8 mouse cellular contexts compared by ENCODE assay signal in genomic region chr15:28021591-28022209, GRCm38 (mm10). TPM values are rescaled to one million over a fixed set of nuclear protein-coding genes. Genes with fewer than 3 reads are reported as not detected.
A peak's percentile ranks its signal among the peaks of the same experiment; 100 is the strongest.
DNase-seq lines count a peak whose midpoint lies in the region; ATAC-seq lines count a peak whose summit lies in the region.

No protein-coding gene starts in this region.

- ATAC-seq in midbrain, embryonic 11.5 days (ENCODE audit: low FRiP score), result no peak
- no peak for ATAC-seq in megakaryocyte-erythroid progenitor cell, adult 5-6 weeks (replicated peaks; ENCODE audit: low FRiP score, low TSS enrichment, poor library complexity, severe bottlenecking)

- WGBS in midbrain, embryonic 11.5 days, result 11% methylated on average over 15 of the region's 15 CpGs

- 0 out of 2 replicates have a peak overlapping the region, but pooled peaks have one; percentile 5 for H3K4me3 ChIP-seq in midbrain, embryonic 11.5 days (ENCODE audit: low read depth, low read length)

- no peaks in the 10 kb centered on the region for H3K36me3 ChIP-seq in midbrain, embryonic 11.5 days (ENCODE audit: control insufficient read depth, insufficient read depth, low read length)

- no peak overlapping the region for H3K27ac ChIP-seq in midbrain, embryonic 11.5 days (ENCODE audit: low read depth, low read length)

- H3K27me3 ChIP-seq in midbrain, embryonic 11.5 days (ENCODE audit: control insufficient read depth, insufficient read depth, low read length), result no peaks in the 10 kb centered on the region; the same call in 1 of the 2 replicates

- peaks cover 25% of the 10 kb centered on the region for H3K4me1 ChIP-seq in midbrain, embryonic 11.5 days (ENCODE audit: control insufficient read depth, insufficient read depth, low read length)

- H3K9me3 ChIP-seq in midbrain, embryonic 11.5 days (ENCODE audit: control insufficient read depth, low read length), result no peaks in the 10 kb centered on the region

- DNase-seq in embryo, embryonic 10 days (ENCODE audit: low spot score), result peak; percentile 49
- DNase-seq in embryo, embryonic 9.5 days (ENCODE audit: extremely low spot score), result no peak
- peak; percentile 18 for DNase-seq in adrenal gland, postnatal 25 days
- DNase-seq in heart, postnatal 4 days, result peak; percentile 28
- no peak for DNase-seq in midbrain, embryonic 11.5 days (ENCODE audit: low spot score, missing footprints)
- no peak for DNase-seq in retina, embryonic 14.5 days (ENCODE audit: low spot score)
- DNase-seq in spleen, postnatal 36 days (ENCODE audit: low spot score in 2 of 2), result no peak

- peak overlapping the region; percentile 24; the same call in 1 of the 2 replicates for H3K9ac ChIP-seq in midbrain, embryonic 11.5 days (ENCODE audit: low read length)

- H3K4me2 ChIP-seq in midbrain, embryonic 11.5 days, result peak overlapping the region; percentile 26

RNA-seq across cellular contexts. Expression of gene Trio, which starts 3.9 kb away (rescaled TPM):
- 71.1 and 85.2 TPM in 2 replicates for total RNA-seq in adrenal gland, postnatal 25 days (2021)
- total RNA-seq in heart, postnatal 4 days (2021), result 10 to 100 TPM; 91.2 to 98.7 TPM
- 32.5 and 36.2 TPM in 2 replicates for polyA plus RNA-seq in midbrain, embryonic 11.5 days (2014; fragmentation: Nextera tagmentation; extraction: Ambion mirVana)
- 14.7 and 26.2 TPM in 2 replicates for total RNA-seq in megakaryocyte-erythroid progenitor cell, adult 5-6 weeks (2014; fragmentation: Nextera tagmentation)
- 7.2 and 7.5 TPM in 2 replicates for total RNA-seq in megakaryocyte-erythroid progenitor cell, adult 5-6 weeks (2017)

Comparison
In these comparisons a context has a peak if more than half of its experiments do, and no peak if none do; other contexts are left out.
1. DNase-seq: peak in embryo, embryonic 10 days (single experiment), adrenal gland, postnatal 25 days (single experiment) and heart, postnatal 4 days (single experiment); none in embryo, embryonic 9.5 days (single experiment), midbrain, embryonic 11.5 days (single experiment), retina, embryonic 14.5 days (single experiment) and spleen, postnatal 36 days (0 of 2).